Mouse (Mus musculus): ENCODE results near the gene Nus1. TPM values are rescaled to one million over a fixed set of nuclear protein-coding genes. Genes with fewer than 3 reads are reported as not detected.
A peak's percentile ranks its signal among the peaks of the same experiment; 100 is the strongest.

Gene Nus1
- polyA plus RNA-seq, 1 experiment from 2014 or later = 5.9 TPM

GRCm38 (mm10) chr10:52381321-52381801 lies 36.0 kb upstream of the Nus1 start:
- no peaks in the 10 kb centered on the region for H3K27me3 ChIP-seq (ENCODE audit: insufficient read depth, low read length)
- peak overlapping the region; percentile 96 for H3K27ac ChIP-seq (ENCODE audit: low read depth)
- TF ChIP-seq EP300 (IDR thresholded peaks at IDR 0.05; ENCODE audit: low read depth) = no peak
- TF ChIP-seq CTCF (IDR thresholded peaks at IDR 0.05; ENCODE audit: low read depth) = no peak
- ATAC-seq (peak; percentile 12), DNase-seq (no peak)
- H3K4me1 ChIP-seq (ENCODE audit: insufficient read depth) = peaks cover 12% of the 10 kb centered on the region
- peak overlapping the region; percentile 96 for H3K4me2 ChIP-seq (ENCODE audit: low read depth, low read length)
- H3K36me3 ChIP-seq (replicated peaks; ENCODE audit: insufficient read depth, low read length) = no peaks in the 10 kb centered on the region
- H3K9me3 ChIP-seq (ENCODE audit: low read length) = no peaks in the 10 kb centered on the region
- under 1% methylated on average over 19 of the region's 19 CpGs for WGBS (ENCODE audit: insufficient replicate concordance)
- H3K9ac ChIP-seq (replicated peaks) = peak overlapping the region; percentile 92
- peak overlapping the region; percentile 99 for H3K4me3 ChIP-seq (ENCODE audit: low read depth, low read length)

- TF ChIP-seq EP300 (IDR thresholded peaks at IDR 0.05; ENCODE audit: low read depth) (no peak), CTCF (IDR thresholded peaks at IDR 0.05; ENCODE audit: low read depth) (no peak)
- no peaks in the 10 kb centered on the region for H3K36me3 ChIP-seq (replicated peaks; ENCODE audit: insufficient read depth, low read length)
- H3K27ac ChIP-seq (ENCODE audit: low read depth) = peak within 1 kb of the TSS; percentile 96
- H3K27me3 ChIP-seq (ENCODE audit: insufficient read depth, low read length) = no peaks in the 10 kb centered on the region
- peak within 1 kb of the TSS; percentile 96 for H3K4me2 ChIP-seq (ENCODE audit: low read depth, low read length)
- peak within 1 kb of the TSS; percentile 99 for H3K4me3 ChIP-seq (ENCODE audit: low read depth, low read length)
- ATAC-seq = peak; percentile 98
- H3K4me1 ChIP-seq (ENCODE audit: insufficient read depth) = peaks cover 12% of the 10 kb centered on the region
- H3K9ac ChIP-seq (replicated peaks) = peak within 1 kb of the TSS; percentile 92
- WGBS (ENCODE audit: insufficient replicate concordance) = under 1% methylated on average over 51 of the region's 71 CpGs
- peak; percentile 98 for DNase-seq
- no peaks in the 10 kb centered on the region for H3K9me3 ChIP-seq (ENCODE audit: low read length)
Observed at GRCm38 (mm10) chr10:52381845-52382591, 35.3 kb upstream of the Nus1 start, which contains the start of gene Gopc. Gene Gopc (minus strand): TSS chr10:52382124.

GRCm38 (mm10) chr10:52383022-52383421 lies 34.3 kb upstream of the Nus1 start:
- H3K27ac ChIP-seq (ENCODE audit: low read depth) = peak overlapping the region; percentile 96
- no peaks in the 10 kb centered on the region for H3K9me3 ChIP-seq (ENCODE audit: low read length)
- WGBS (ENCODE audit: insufficient replicate concordance) = 70% methylated on average over 6 of the region's 6 CpGs
- TF ChIP-seq EP300 (IDR thresholded peaks at IDR 0.05; ENCODE audit: low read depth) = no peak
- no peak for TF ChIP-seq CTCF (IDR thresholded peaks at IDR 0.05; ENCODE audit: low read depth)
- H3K36me3 ChIP-seq (replicated peaks; ENCODE audit: insufficient read depth, low read length) = no peaks in the 10 kb centered on the region
- H3K4me3 ChIP-seq (ENCODE audit: low read depth, low read length) = peak overlapping the region; percentile 99
- H3K4me1 ChIP-seq (ENCODE audit: insufficient read depth) = peaks cover 12% of the 10 kb centered on the region
- no peak for ATAC-seq
- no peaks in the 10 kb centered on the region for H3K27me3 ChIP-seq (ENCODE audit: insufficient read depth, low read length)
- DNase-seq = no peak
- peak overlapping the region; percentile 96 for H3K4me2 ChIP-seq (ENCODE audit: low read depth, low read length)
- peak overlapping the region; percentile 92; the same call in 1 of the 2 replicates for H3K9ac ChIP-seq (replicated peaks)

GRCm38 (mm10) chr10:52383522-52383921 lies 33.8 kb upstream of the Nus1 start:
- Histone ChIP-seq H3K27me3 (ENCODE audit: insufficient read depth, low read length) (no peaks in the 10 kb centered on the region), H3K9me3 (ENCODE audit: low read length) (no peaks in the 10 kb centered on the region)
- WGBS (ENCODE audit: insufficient replicate concordance) = 68% methylated on average over 1 of the region's 1 CpGs

GRCm38 (mm10) chr10:52384823-52385610 lies 32.3 kb upstream of the Nus1 start:
- no peak for ATAC-seq
- H3K4me3 ChIP-seq (ENCODE audit: low read depth, low read length) = no peak overlapping the region
- no peak for TF ChIP-seq EP300 (IDR thresholded peaks at IDR 0.05; ENCODE audit: low read depth)
- TF ChIP-seq CTCF (IDR thresholded peaks at IDR 0.05; ENCODE audit: low read depth) = peak; percentile 92
- H3K9ac ChIP-seq (replicated peaks) = no peak overlapping the region
- no peaks in the 10 kb centered on the region for H3K27me3 ChIP-seq (ENCODE audit: insufficient read depth, low read length)
- no peaks in the 10 kb centered on the region for H3K9me3 ChIP-seq (ENCODE audit: low read length)
- H3K27ac ChIP-seq (ENCODE audit: low read depth) = no peak overlapping the region
- 65% methylated on average over 8 of the region's 8 CpGs for WGBS (ENCODE audit: insufficient replicate concordance)
- no peak overlapping the region for H3K4me2 ChIP-seq (ENCODE audit: low read depth, low read length)
- peak; percentile 55 for DNase-seq
- peaks cover 10% of the 10 kb centered on the region for H3K4me1 ChIP-seq (ENCODE audit: insufficient read depth)
- no peaks in the 10 kb centered on the region for H3K36me3 ChIP-seq (replicated peaks; ENCODE audit: insufficient read depth, low read length)

More at GRCm38 (mm10) chr10:52383522-52383921, 33.8 kb upstream of the Nus1 start:
- Histone ChIP-seq H3K27ac (ENCODE audit: low read depth) (no peak overlapping the region), H3K4me1 (ENCODE audit: insufficient read depth) (peaks cover 12% of the 10 kb centered on the region), H3K36me3 (replicated peaks; ENCODE audit: insufficient read depth, low read length) (no peaks in the 10 kb centered on the region), H3K4me2 (ENCODE audit: low read depth, low read length) (no peak overlapping the region), H3K9ac (replicated peaks) (no peak overlapping the region), H3K4me3 (ENCODE audit: low read depth, low read length) (no peak overlapping the region)
- ATAC-seq (no peak), DNase-seq (no peak)
- TF ChIP-seq CTCF (IDR thresholded peaks at IDR 0.05; ENCODE audit: low read depth) (no peak), EP300 (IDR thresholded peaks at IDR 0.05; ENCODE audit: low read depth) (no peak)

GRCm38 (mm10) chr10:52387192-52387591 lies 30.2 kb upstream of the Nus1 start:
- no peak overlapping the region for H3K27ac ChIP-seq (ENCODE audit: low read depth)
- 55% methylated on average over 4 of the region's 4 CpGs for WGBS (ENCODE audit: insufficient replicate concordance)
- H3K9me3 ChIP-seq (ENCODE audit: low read length) = no peaks in the 10 kb centered on the region
- H3K27me3 ChIP-seq (ENCODE audit: insufficient read depth, low read length) = no peaks in the 10 kb centered on the region
- TF ChIP-seq EP300 (IDR thresholded peaks at IDR 0.05; ENCODE audit: low read depth) (no peak), CTCF (IDR thresholded peaks at IDR 0.05; ENCODE audit: low read depth) (no peak)
- no peak overlapping the region for H3K4me3 ChIP-seq (ENCODE audit: low read depth, low read length)
- ATAC-seq (no peak), DNase-seq (no peak)
- peaks cover 5% of the 10 kb centered on the region; the same call in 1 of the 2 replicates for H3K4me1 ChIP-seq (ENCODE audit: insufficient read depth)
- H3K9ac ChIP-seq (replicated peaks) = no peak overlapping the region
- no peaks in the 10 kb centered on the region for H3K36me3 ChIP-seq (replicated peaks; ENCODE audit: insufficient read depth, low read length)
- H3K4me2 ChIP-seq (ENCODE audit: low read depth, low read length) = no peak overlapping the region
